In the genomic region with DNA sequence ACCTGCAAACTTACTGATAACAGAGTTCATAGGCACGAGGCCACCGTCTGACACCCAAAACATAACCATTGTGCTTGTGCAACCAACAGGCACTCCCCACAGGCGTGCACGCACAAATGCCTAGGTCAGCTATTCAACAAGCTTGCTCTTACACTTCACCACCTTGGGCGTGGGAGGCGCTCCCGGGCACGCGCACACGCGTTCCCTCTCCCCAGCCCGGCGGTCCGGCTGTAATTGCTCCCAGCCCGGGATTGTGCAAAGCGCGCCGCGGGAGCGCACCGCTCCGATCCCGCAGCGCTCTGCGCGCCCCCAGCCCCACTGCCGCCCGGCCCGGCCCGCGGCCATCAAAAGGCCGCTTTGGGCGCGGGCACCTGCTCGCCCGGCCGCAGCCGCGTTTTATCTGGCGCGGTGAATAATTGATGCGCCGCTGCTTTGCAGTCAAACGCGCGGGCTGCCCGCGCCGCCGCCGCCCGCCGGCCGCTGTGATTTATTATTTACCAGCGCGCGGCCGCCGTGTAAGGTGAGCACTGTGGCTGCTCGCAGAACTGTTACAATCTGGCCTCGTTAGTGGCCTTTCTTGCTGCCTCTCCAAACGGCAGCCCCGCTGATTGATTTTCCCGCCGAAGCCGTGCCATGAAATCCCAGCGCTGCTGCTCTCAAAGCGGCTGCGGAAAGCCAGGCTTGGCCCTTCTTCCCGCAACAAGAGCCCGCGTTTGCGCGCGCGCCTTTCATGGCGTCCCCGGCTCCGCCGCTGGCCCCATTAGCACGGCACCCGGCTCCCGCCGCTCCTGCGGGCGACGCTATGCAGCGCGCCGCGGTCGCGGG, we compare ENCODE assay signal across 8 mouse cellular contexts.
DNase-seq lines count a peak whose midpoint lies in the region; ATAC-seq and TF ChIP-seq lines count a peak whose summit lies in the region.

No protein-coding gene starts in this region.

- no peaks in the 10 kb centered on the region for H3K36me3 ChIP-seq in ES-E14 (ENCODE audit: control insufficient read depth, insufficient read depth, low read length, poor library complexity, severe bottlenecking)
- H3K36me3 ChIP-seq in forebrain, embryonic 15.5 days, result no peaks in the 10 kb centered on the region
- no peaks in the 10 kb centered on the region for H3K36me3 ChIP-seq in midbrain, embryonic 15.5 days (replicated peaks)

- peak; percentile 62 to 70 for DNase-seq in cerebellum, postnatal 14 days
- no peak for DNase-seq in cerebellum, adult 11 months
- peak; percentile 16 for DNase-seq in ES-E14 (ENCODE audit: low read depth, low spot score)
- peak; percentile 11 to 29 for DNase-seq in left cerebral cortex, postnatal 36 days (ENCODE audit: low spot score in 2 of 2)
- DNase-seq in gastrocnemius, postnatal 36 days, result no peak
- DNase-seq in urinary bladder, postnatal 14 days (ENCODE audit: low spot score), result no peak

- H3K4me3 ChIP-seq in ES-E14 (ENCODE audit: insufficient read depth in 1 of 2, low read depth in 1 of 2, low read length in 2 of 2, poor library complexity in 1 of 2, severe bottlenecking in 1 of 2), result peak overlapping the region; percentile 69 to 80
- peak overlapping the region; percentile 53 for H3K4me3 ChIP-seq in forebrain, embryonic 15.5 days
- H3K4me3 ChIP-seq in midbrain, embryonic 15.5 days, result peak overlapping the region; percentile 68

- H3K9me3 ChIP-seq in ES-E14 (ENCODE audit: control insufficient read depth, insufficient read depth, low read depth, low read length), result no peaks in the 10 kb centered on the region
- H3K9me3 ChIP-seq in forebrain, embryonic 15.5 days, result no peaks in the 10 kb centered on the region
- no peaks in the 10 kb centered on the region for H3K9me3 ChIP-seq in midbrain, embryonic 15.5 days

- ATAC-seq in forebrain, embryonic 15.5 days (replicated peaks), result peak; percentile 83
- ATAC-seq in midbrain, embryonic 15.5 days (replicated peaks), result peak; percentile 92

- under 1% methylated on average over 93 of the region's 93 CpGs for WGBS in forebrain, embryonic 15.5 days
- under 1% methylated on average over 93 of the region's 93 CpGs for WGBS in midbrain, embryonic 15.5 days

- no peak overlapping the region for H3K27ac ChIP-seq in ES-E14 (ENCODE audit: insufficient read depth, low read depth, low read length, poor library complexity, severe bottlenecking)
- no peak overlapping the region for H3K27ac ChIP-seq in forebrain, embryonic 15.5 days (replicated peaks)
- H3K27ac ChIP-seq in midbrain, embryonic 15.5 days, result peak overlapping the region; percentile 82

- in situ Hi-C loops in ES-E14 (cut with MboI; ENCODE audit: low sequenced_read_pairs in 2 of 2, unreplicated experiment in 2 of 2), result no loop called here

- intact Hi-C loops in left cerebral cortex, postnatal 36 days (cut with DNase I), result no loop called here
- intact Hi-C loops in gastrocnemius, postnatal 36 days (cut with DNase I), result no loop called here

- peak overlapping the region; percentile 73 for H3K4me2 ChIP-seq in forebrain, embryonic 15.5 days (replicated peaks)
- H3K4me2 ChIP-seq in midbrain, embryonic 15.5 days, result peak overlapping the region; percentile 98

- peak overlapping the region; percentile 60 for H3K9ac ChIP-seq in ES-E14 (ENCODE audit: insufficient read depth, low read depth, low read length, poor library complexity, severe bottlenecking)
- H3K9ac ChIP-seq in forebrain, embryonic 15.5 days (replicated peaks), result peak overlapping the region; percentile 50
- peak overlapping the region; percentile 66 for H3K9ac ChIP-seq in midbrain, embryonic 15.5 days

- H3K4me1 ChIP-seq in ES-E14 (ENCODE audit: control insufficient read depth in 2 of 2, insufficient read depth in 2 of 2, low read length in 2 of 2, poor library complexity in 1 of 2), result no peaks in the 10 kb centered on the region
- H3K4me1 ChIP-seq in forebrain, embryonic 15.5 days, result peaks cover 8% of the 10 kb centered on the region
- peaks cover 12% of the 10 kb centered on the region for H3K4me1 ChIP-seq in midbrain, embryonic 15.5 days

- H3K27me3 ChIP-seq in forebrain, embryonic 15.5 days, result peaks cover 38% of the 10 kb centered on the region; the same call in 1 of the 2 replicates
- peaks cover 15% of the 10 kb centered on the region for H3K27me3 ChIP-seq in midbrain, embryonic 15.5 days (replicated peaks)

TF ChIP-seq in ES-E14, 5 proteins besides CTCF, POLR2A, EP300 and RAD21:
- TF ChIP-seq ZC3H11A (IDR thresholded peaks at IDR 0.05; ENCODE audit: borderline replicate concordance, low read depth, low read length) (no peak), HCFC1 (IDR thresholded peaks at IDR 0.05; ENCODE audit: borderline replicate concordance, insufficient read depth, low read length) (no peak), ZNF384 (IDR thresholded peaks at IDR 0.05; ENCODE audit: low read depth, low read length) (no peak), CHD2 (IDR thresholded peaks at IDR 0.05; ENCODE audit: low read depth, low read length) (no peak), MAFK (IDR thresholded peaks at IDR 0.05; ENCODE audit: insufficient read depth, low read depth, low read length) (no peak; the same call in 1 of the 2 replicates)

Comparison
In these comparisons a context has a peak if more than half of its experiments do, and no peak if none do; other contexts are left out.
1. DNase-seq: peak in cerebellum, postnatal 14 days (2 of 2), ES-E14 (single experiment) and left cerebral cortex, postnatal 36 days (2 of 2); none in cerebellum, adult 11 months (single experiment), gastrocnemius, postnatal 36 days (0 of 2) and urinary bladder, postnatal 14 days (single experiment).
2. Peak in every context shown above with its lines, with median percentiles within 50 percentile points of each other: H3K4me3 ChIP-seq and H3K9ac ChIP-seq.